Mouse (Mus musculus) layer of hippocampus, adult 6 months (tissue): ENCODE results near the gene 4930430A15Rik. TPM values are rescaled to one million over a fixed set of nuclear protein-coding genes. Genes with fewer than 3 reads are reported as not detected.

ENCODE experiments used
- long read RNA-seq, 2 experiments: library from polyadenylated mRNA; unstranded; transcript quantifications; one replicate each; pipeline ENCODE4 v2.0.0; 2019 to 2020
- polyA plus RNA-seq: library from polyadenylated mRNA; unstranded; fragments of <200 nt; fragmentation: Nextera tagmentation; gene quantifications from 2 replicates; pipeline ENCODE4 v1.2.3, GENCODE M21; 2021

Gene 4930430A15Rik
- not detected in 2 replicates for polyA plus RNA-seq
- long read RNA-seq, experiment 1 = 0 reads
- long read RNA-seq, experiment 2 = 0 reads

GRCm38 (mm10) chr2:111229502-111229901 lies at the start of gene 4930430A15Rik:
TSS of gene 4930430A15Rik (minus strand) at chr2:111229602.

GRCm38 (mm10) chr2:111274006-111274405 lies 44.6 kb upstream of the 4930430A15Rik start, which contains the start of gene Olfr1277:
TSS of gene Olfr1277 (minus strand) at chr2:111274106.

GRCm38 (mm10) chr2:111254216-111254615 lies 24.8 kb upstream of the 4930430A15Rik start, which contains the start of gene Olfr1276:
TSS of gene Olfr1276 (plus strand) at chr2:111254516.

GRCm38 (mm10) chr2:111235186-111235585 lies 5.8 kb upstream of the 4930430A15Rik start, which contains the start of gene Olfr1275:
TSS of gene Olfr1275 (minus strand) at chr2:111235286.

GRCm38 (mm10) chr2:111152836-111153235 lies 76.6 kb downstream of the 4930430A15Rik start, which contains the start of gene Gm15130:
TSS of gene Gm15130 (minus strand) at chr2:111152936.

Other genes starting within 250 kb of the 4930430A15Rik start
- not detected in 2 replicates for gene Gm13941, start 123.6 kb downstream of the 4930430A15Rik start, polyA plus RNA-seq
- gene Gm15130, start 76.7 kb downstream of the 4930430A15Rik start, polyA plus RNA-seq = not detected in 2 replicates
- not detected in 2 replicates for gene Olfr1275, start 5.7 kb upstream of the 4930430A15Rik start, polyA plus RNA-seq
- gene Olfr1276, start 24.9 kb upstream of the 4930430A15Rik start, polyA plus RNA-seq = not detected in 2 replicates
- gene Olfr1277, start 44.5 kb upstream of the 4930430A15Rik start, polyA plus RNA-seq = not detected in 2 replicates
- not detected in 2 replicates for gene Olfr1278, start 60.5 kb upstream of the 4930430A15Rik start, polyA plus RNA-seq
- gene Olfr1279, start 71.0 kb upstream of the 4930430A15Rik start, polyA plus RNA-seq = not detected in 2 replicates
- not detected in 2 replicates for gene Olfr1280, start 84.4 kb upstream of the 4930430A15Rik start, polyA plus RNA-seq
- not detected in 2 replicates for gene Olfr1281, start 96.9 kb upstream of the 4930430A15Rik start, polyA plus RNA-seq
- gene Olfr1282, start 106.5 kb upstream of the 4930430A15Rik start, polyA plus RNA-seq = not detected in 2 replicates
- gene Olfr1283, start 137.2 kb upstream of the 4930430A15Rik start, polyA plus RNA-seq = not detected in 2 replicates
- not detected in 2 replicates for gene Olfr1284, start 145.9 kb upstream of the 4930430A15Rik start, polyA plus RNA-seq
- gene Olfr1286, start 193.5 kb upstream of the 4930430A15Rik start, polyA plus RNA-seq = not detected in 2 replicates
- gene Olfr1287, start 219.5 kb upstream of the 4930430A15Rik start, polyA plus RNA-seq = not detected in 2 replicates
- not detected in 2 replicates for gene Olfr1288, start 244.5 kb upstream of the 4930430A15Rik start, polyA plus RNA-seq